Mouse (Mus musculus) urinary bladder, adult 18-20 months (tissue): Measurements from ENCODE around the gene Frmd4b.

Source experiments
- DNase-seq, 2 experiments: peaks; one replicate each; pipeline ENCODE4 v3.0.0; 2022; ENCODE audit warnings: low spot score in 2 of 2, mixed read lengths in 2 of 2

Frmd4b gene

GRCm38 (mm10) chr6:97316716-97317115 lies 300.6 kb downstream of the Frmd4b start:
- no peak for DNase-seq

- DNase-seq, result no peak
Observed at GRCm38 (mm10) chr6:97315311-97315710, 302.0 kb downstream of the Frmd4b start.

- DNase-seq, result no peak
Observed at GRCm38 (mm10) chr6:97312545-97312939, 304.8 kb downstream of the Frmd4b start.

GRCm38 (mm10) chr6:97311599-97312544 lies 305.5 kb downstream of the Frmd4b start:
- peak; percentile 61 to 82 for DNase-seq

GRCm38 (mm10) chr6:97310901-97311331 lies 306.4 kb downstream of the Frmd4b start:
- peak in 1 of 2 experiments; percentile 27 for DNase-seq

GRCm38 (mm10) chr6:97309161-97309560 lies 308.2 kb downstream of the Frmd4b start:
- no peak for DNase-seq

- no peak for DNase-seq
Observed at GRCm38 (mm10) chr6:97308562-97308961, 308.8 kb downstream of the Frmd4b start.

- no peak for DNase-seq
Observed at GRCm38 (mm10) chr6:97307231-97307630, 310.1 kb downstream of the Frmd4b start.

- DNase-seq, result no peak
Observed at GRCm38 (mm10) chr6:97306351-97306750, 311.0 kb downstream of the Frmd4b start.

GRCm38 (mm10) chr6:97305491-97305890 lies 311.9 kb downstream of the Frmd4b start:
- no peak for DNase-seq

GRCm38 (mm10) chr6:97305010-97305409 lies 312.3 kb downstream of the Frmd4b start:
- DNase-seq, result no peak

- no peak for DNase-seq
Observed at GRCm38 (mm10) chr6:97303277-97304109, 313.8 kb downstream of the Frmd4b start.

GRCm38 (mm10) chr6:97302303-97302702 lies 315.0 kb downstream of the Frmd4b start:
- no peak for DNase-seq

GRCm38 (mm10) chr6:97300659-97301058 lies 316.7 kb downstream of the Frmd4b start:
- no peak for DNase-seq

GRCm38 (mm10) chr6:97300180-97300579 lies 317.2 kb downstream of the Frmd4b start:
- no peak for DNase-seq

- no peak for DNase-seq
Observed at GRCm38 (mm10) chr6:97297151-97297550, 320.2 kb downstream of the Frmd4b start.

- DNase-seq, result no peak
Observed at GRCm38 (mm10) chr6:97295866-97296527, 321.3 kb downstream of the Frmd4b start.

GRCm38 (mm10) chr6:97295416-97295815 lies 321.9 kb downstream of the Frmd4b start:
- DNase-seq, result no peak

- DNase-seq, result no peak
Observed at GRCm38 (mm10) chr6:97293667-97294569, 323.4 kb downstream of the Frmd4b start.

GRCm38 (mm10) chr6:97292894-97293293 lies 324.4 kb downstream of the Frmd4b start:
- DNase-seq, result no peak

- DNase-seq, result no peak
Observed at GRCm38 (mm10) chr6:97292096-97292495, 325.2 kb downstream of the Frmd4b start.
